Mouse (Mus musculus): Measurements from ENCODE around the gene Ms4a5.

DNA sequence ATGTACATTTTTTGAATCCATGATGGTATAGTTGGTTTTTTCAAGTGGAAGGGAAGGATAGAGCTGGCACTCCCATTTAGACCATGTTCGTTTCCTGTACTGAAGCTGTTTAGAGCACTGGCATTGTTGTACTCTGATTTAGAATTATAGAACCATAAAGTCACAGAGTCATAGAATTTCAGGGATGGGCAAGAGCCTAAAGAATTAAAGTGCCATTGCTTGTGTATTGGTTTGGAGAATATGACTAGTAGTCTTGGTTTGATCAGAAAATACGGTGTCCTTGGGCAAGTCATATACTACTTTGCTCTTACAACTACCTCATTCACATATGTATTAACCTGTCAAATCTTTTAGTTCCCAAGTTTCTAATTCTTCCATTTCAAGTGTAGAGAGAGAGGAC is at the start of gene Ms4a5:
- TF ChIP-seq GATA1 (IDR thresholded peaks at IDR 0.05; ENCODE audit: low read depth, low read length) (no peak), CTCF (IDR thresholded peaks at IDR 0.05 in 2 of 3, conservative IDR thresholded peaks at IDR 0.05 in 1 of 3; ENCODE audit: control insufficient read depth in 1 of 3, insufficient read depth in 1 of 3, low read depth in 2 of 3, low read length in 3 of 3, poor library complexity in 1 of 3, severe bottlenecking in 1 of 3) (no peak), ZNF384 (IDR thresholded peaks at IDR 0.05; ENCODE audit: low read depth, low read length) (no peak), POLR2A (IDR thresholded peaks at IDR 0.05; ENCODE audit: control insufficient read depth in 1 of 2, insufficient read depth in 1 of 2, low read depth in 1 of 2, low read length in 2 of 2, poor library complexity in 1 of 2) (no peak), MAX (IDR thresholded peaks at IDR 0.05; ENCODE audit: low read length) (no peak), ETS1 (IDR thresholded peaks at IDR 0.05; ENCODE audit: low read depth, low read length) (no peak), SIN3A (IDR thresholded peaks at IDR 0.05; ENCODE audit: low read length) (no peak)

Data from MEL (cell line).